Mouse (Mus musculus): Measurements from ENCODE around the gene Fbxl2.

GRCm38 (mm10) chr9:114026261-114026934, 19.6 kb downstream of the Fbxl2 start:
- TF ChIP-seq CTCF (IDR thresholded peaks at IDR 0.05; ENCODE audit: extremely low read depth, insufficient read depth, insufficient read length, insufficient replicate concordance): no peak
- no peak for TF ChIP-seq POLR2A (IDR thresholded peaks at IDR 0.05; ENCODE audit: low read depth, low read length)
